Mouse (Mus musculus) spleen, postnatal 36 days (tissue): Measurements from ENCODE around the gene I830077J02Rik.

Experiments used
- DNase-seq, 2 experiments: peaks; one replicate each; pipeline ENCODE4 v3.0.0; 2022; ENCODE audit warnings: low spot score in 2 of 2, mixed read lengths in 1 of 2

Gene I830077J02Rik

GRCm38 (mm10) chr3:105893941-105894391 is 38.5 kb downstream of the I830077J02Rik start:
- peak in 1 of 2 experiments; percentile 40 for DNase-seq

- peak; percentile 91 to 92 for DNase-seq
These were observed 39.6 kb downstream of the I830077J02Rik start for GRCm38 (mm10) chr3:105892572-105893495.

- DNase-seq: peak; percentile 89 to 90
These were observed 40.5 kb downstream of the I830077J02Rik start for GRCm38 (mm10) chr3:105891760-105892571.

- DNase-seq: no peak
These were observed 41.3 kb downstream of the I830077J02Rik start for GRCm38 (mm10) chr3:105891141-105891540.

GRCm38 (mm10) chr3:105890220-105890619 is 42.2 kb downstream of the I830077J02Rik start:
- no peak for DNase-seq

GRCm38 (mm10) chr3:105888961-105889360 is 43.5 kb downstream of the I830077J02Rik start:
- no peak for DNase-seq

GRCm38 (mm10) chr3:105883111-105883510 is 49.4 kb downstream of the I830077J02Rik start:
- DNase-seq: no peak

GRCm38 (mm10) chr3:105882105-105882504 is 50.4 kb downstream of the I830077J02Rik start:
- no peak for DNase-seq

- DNase-seq: no peak
These were observed 52.0 kb downstream of the I830077J02Rik start for GRCm38 (mm10) chr3:105880419-105880818.

- DNase-seq: no peak
These were observed 53.7 kb downstream of the I830077J02Rik start for GRCm38 (mm10) chr3:105878751-105879150.

GRCm38 (mm10) chr3:105877919-105878318 is 54.5 kb downstream of the I830077J02Rik start:
- no peak for DNase-seq

GRCm38 (mm10) chr3:105877252-105877803 is 55.1 kb downstream of the I830077J02Rik start:
- DNase-seq: no peak

GRCm38 (mm10) chr3:105876022-105876421 is 56.4 kb downstream of the I830077J02Rik start:
- DNase-seq: no peak
